Mouse (Mus musculus) hindbrain, embryonic 14.5 days (tissue): ENCODE data around the gene Taf13. TPM values are rescaled to one million over a fixed set of nuclear protein-coding genes. Genes with fewer than 3 reads are reported as not detected.

Experiments
- ATAC-seq: fragments of 200-750 bp; cut with Nextera tagmentation; 2 replicates; pipeline ENCODE4 v1.8.0; 2017; ENCODE audit warnings: moderate number of reproducible peaks, mild to moderate bottlenecking, moderate TSS enrichment, moderate library complexity; ENCODE audit not compliant: low FRiP score
- DNase-seq: peaks from one replicate; pipeline ENCODE4 v3.0.0-alpha.2; 2015; ENCODE audit warnings: low spot score
- H3K27ac ChIP-seq: fragments of 300-500 bp; sonication (generic); 2 replicates; pipeline ENCODE4 v1.5.1; 2014; ENCODE audit warnings: mild to moderate bottlenecking, moderate library complexity
- H3K27me3 ChIP-seq: fragments of 300-500 bp; sonication (generic); 2 replicates; pipeline ENCODE4 v1.6.1; 2014; ENCODE audit warnings: mild to moderate bottlenecking, low read length, mixed read lengths; ENCODE audit not compliant: control insufficient read depth, insufficient read depth
- H3K36me3 ChIP-seq: fragments of 300-500 bp; sonication (generic); replicated peaks from 2 replicates; pipeline ENCODE4 v1.6.1; 2014; ENCODE audit not compliant: control insufficient read depth, insufficient read depth
- H3K4me1 ChIP-seq: fragments of 300-500 bp; sonication (generic); replicated peaks from 2 replicates; pipeline ENCODE4 v1.6.1; 2014; ENCODE audit warnings: antibody characterized with exemption, low read length, mixed read lengths; ENCODE audit not compliant: control insufficient read depth, insufficient read depth
- H3K4me2 ChIP-seq: fragments of 300-500 bp; sonication (generic); replicated peaks from 2 replicates; pipeline ENCODE4 v1.6.1; 2014; ENCODE audit warnings: mild to moderate bottlenecking, moderate library complexity
- H3K4me3 ChIP-seq: fragments of 300-500 bp; sonication (generic); replicated peaks from 2 replicates; pipeline ENCODE4 v1.5.1; 2014; ENCODE audit warnings: mild to moderate bottlenecking, low read length
- H3K9ac ChIP-seq: fragments of 300-500 bp; sonication (generic); 2 replicates; pipeline ENCODE4 v1.6.1; 2014
- H3K9me3 ChIP-seq: fragments of 300-500 bp; sonication (generic); 2 replicates; pipeline ENCODE4 v1.6.1; 2016; ENCODE audit warnings: low read length; ENCODE audit not compliant: control insufficient read depth
- WGBS: fragments of 180-500 bp; shearing (Covaris S2); extraction: QIAGEN DNeasy Blood & Tissue Kit; methylation state at CpG from one replicate; pipeline ENCODE4 v1.1.7; 2014; 5-methylcytosine and 5-hydroxymethylcytosine counted together
- polyA plus RNA-seq: library from polyadenylated mRNA; unstranded; fragments of >200 nt; fragmentation: Nextera tagmentation; extraction: Ambion mirVana; gene quantifications from 2 replicates; pipeline ENCODE4 v1.2.1, GENCODE M21; 2014

Taf13 gene
- polyA plus RNA-seq: 41.0 and 50.6 TPM in 2 replicates

DNA sequence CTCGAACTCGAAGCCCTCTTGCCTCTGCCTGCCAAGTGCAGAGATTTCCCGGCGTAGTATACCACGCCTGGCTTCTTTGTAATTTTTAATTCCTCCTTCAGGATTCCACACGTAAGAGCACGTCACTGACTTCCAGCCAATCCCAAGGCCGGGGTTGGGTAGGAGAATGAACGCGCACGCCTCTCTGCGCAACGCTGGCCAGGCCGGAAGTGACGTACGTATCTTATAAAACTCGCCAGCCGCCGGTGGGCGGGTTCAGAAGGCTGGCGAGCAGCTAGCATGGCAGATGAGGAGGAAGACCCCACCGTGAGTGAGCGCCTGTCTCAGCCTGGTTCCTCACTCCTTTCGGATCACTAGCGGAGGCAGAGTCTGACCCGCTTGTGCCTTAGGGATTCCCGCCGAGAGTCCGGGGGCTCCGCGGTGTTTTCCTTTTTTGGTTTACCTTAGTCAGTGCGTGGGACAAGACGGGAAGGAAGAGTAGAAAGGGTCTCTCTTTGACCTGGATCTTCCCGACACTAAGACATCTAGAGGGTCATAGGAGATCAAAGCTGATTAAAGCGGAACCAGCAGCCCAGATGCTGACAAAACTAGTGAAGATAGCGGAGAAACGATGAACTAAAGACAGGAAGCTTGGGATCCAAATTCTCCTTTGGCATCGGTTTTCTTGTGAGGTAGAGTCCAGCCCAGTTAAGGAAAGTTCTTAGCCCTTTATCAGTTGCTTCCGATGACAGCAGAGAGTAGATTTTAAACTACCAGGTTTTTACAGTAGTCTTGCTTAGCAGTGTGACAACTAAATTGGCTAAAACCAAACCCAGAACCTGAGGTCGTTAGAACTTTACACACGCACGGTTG, at the start of gene Taf13:
Gene Taf13 (plus strand): TSS at position 256 of the 852 bp plus-strand sequence.
- H3K27me3 ChIP-seq: no peaks in the 10 kb centered on the region

DNA sequence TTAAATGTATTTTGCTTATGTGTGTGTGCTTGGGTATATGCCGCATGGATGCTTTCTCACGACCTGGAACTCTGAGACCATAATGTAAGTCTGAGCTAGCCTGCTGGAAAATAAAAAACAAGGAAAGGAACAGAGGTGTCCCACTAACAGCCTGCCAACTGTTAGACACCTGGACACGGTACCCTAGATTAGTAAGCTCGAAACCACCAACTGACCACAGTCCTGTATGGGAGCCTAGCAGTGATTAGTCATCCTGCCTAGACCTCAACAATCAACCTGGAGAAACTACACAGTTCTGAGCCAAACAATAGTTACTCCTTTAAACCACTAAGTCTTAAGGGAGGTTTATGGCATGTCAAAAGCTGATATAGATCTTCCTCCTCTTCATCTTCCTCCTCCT, 48.1 kb upstream of the Taf13 start:
- Histone ChIP-seq H3K36me3 (no peaks in the 10 kb centered on the region), H3K27ac (no peak overlapping the region), H3K4me1 (0 out of 2 replicates have a peak, but pooled peaks cover 3% of the 10 kb centered on the region), H3K9ac (no peak overlapping the region), H3K9me3 (no peaks in the 10 kb centered on the region), H3K4me3 (no peak overlapping the region), H3K4me2 (no peak overlapping the region), H3K27me3 (no peaks in the 10 kb centered on the region)
- DNase-seq (no peak), ATAC-seq (no peak)
- 95% methylated on average over 4 of the region's 4 CpGs for WGBS

More for the DNA sequence above, at the start of gene Taf13:
- Histone ChIP-seq H3K4me1 (peaks cover 20% of the 10 kb centered on the region), H3K4me3 (peak within 1 kb of the TSS; percentile 44), H3K9me3 (no peaks in the 10 kb centered on the region), H3K36me3 (no peaks in the 10 kb centered on the region), H3K4me2 (peak within 1 kb of the TSS; percentile 51), H3K9ac (peak within 1 kb of the TSS; percentile 59), H3K27ac (peak within 1 kb of the TSS; percentile 52)
- DNase-seq: peak; percentile 99
- ATAC-seq: peak; percentile 97
- 2% methylated on average over 42 of the region's 42 CpGs for WGBS

DNA sequence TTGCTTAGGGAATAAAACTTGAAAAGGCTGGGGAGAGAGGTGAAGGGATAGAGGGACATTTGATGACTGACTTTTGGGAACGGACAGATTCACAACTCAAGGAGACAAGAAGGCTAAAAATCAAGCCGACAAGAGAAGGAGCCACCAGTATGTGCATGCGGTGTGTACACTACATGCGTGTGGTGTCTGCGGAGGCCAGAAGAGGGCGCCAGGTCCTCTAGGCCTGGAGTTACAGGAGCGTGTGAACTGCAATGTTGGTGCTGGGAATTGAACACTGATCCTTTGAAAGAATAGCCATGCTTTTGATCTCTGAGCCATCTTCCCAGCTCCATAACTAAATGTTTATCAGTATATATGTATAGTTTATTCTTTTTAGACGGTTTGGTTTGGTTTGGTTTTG, 43.0 kb upstream of the Taf13 start:
- H3K4me3 ChIP-seq: no peak overlapping the region
- H3K27ac ChIP-seq: no peak overlapping the region
- no peaks in the 10 kb centered on the region for H3K27me3 ChIP-seq
- 96% methylated on average over 8 of the region's 8 CpGs for WGBS
- no peaks in the 10 kb centered on the region for H3K36me3 ChIP-seq
- ATAC-seq: no peak
- DNase-seq: no peak
- H3K9me3 ChIP-seq: no peaks in the 10 kb centered on the region
- H3K4me1 ChIP-seq: no peaks in the 10 kb centered on the region
- no peak overlapping the region for H3K4me2 ChIP-seq
- no peak overlapping the region for H3K9ac ChIP-seq

GRCm38 (mm10) chr3:108533114-108533885, 38.2 kb upstream of the Taf13 start:
- Histone ChIP-seq H3K9me3 (no peaks in the 10 kb centered on the region), H3K4me2 (no peak overlapping the region), H3K4me3 (no peak overlapping the region), H3K27me3 (no peaks in the 10 kb centered on the region), H3K27ac (no peak overlapping the region), H3K4me1 (peaks cover 6% of the 10 kb centered on the region; the same call in 1 of the 2 replicates), H3K9ac (no peak overlapping the region), H3K36me3 (no peaks in the 10 kb centered on the region)
- no peak for ATAC-seq
- no peak for DNase-seq
- 76% methylated on average over 9 of the region's 9 CpGs for WGBS

- no peak within 1 kb of the TSS for H3K27ac ChIP-seq
- ATAC-seq: no peak
Measured at GRCm38 (mm10) chr3:108533951-108534350, 37.5 kb upstream of the Taf13 start, which contains the start of gene 1700013F07Rik. TSS of gene 1700013F07Rik (plus strand) at chr3:108534150.

DNA sequence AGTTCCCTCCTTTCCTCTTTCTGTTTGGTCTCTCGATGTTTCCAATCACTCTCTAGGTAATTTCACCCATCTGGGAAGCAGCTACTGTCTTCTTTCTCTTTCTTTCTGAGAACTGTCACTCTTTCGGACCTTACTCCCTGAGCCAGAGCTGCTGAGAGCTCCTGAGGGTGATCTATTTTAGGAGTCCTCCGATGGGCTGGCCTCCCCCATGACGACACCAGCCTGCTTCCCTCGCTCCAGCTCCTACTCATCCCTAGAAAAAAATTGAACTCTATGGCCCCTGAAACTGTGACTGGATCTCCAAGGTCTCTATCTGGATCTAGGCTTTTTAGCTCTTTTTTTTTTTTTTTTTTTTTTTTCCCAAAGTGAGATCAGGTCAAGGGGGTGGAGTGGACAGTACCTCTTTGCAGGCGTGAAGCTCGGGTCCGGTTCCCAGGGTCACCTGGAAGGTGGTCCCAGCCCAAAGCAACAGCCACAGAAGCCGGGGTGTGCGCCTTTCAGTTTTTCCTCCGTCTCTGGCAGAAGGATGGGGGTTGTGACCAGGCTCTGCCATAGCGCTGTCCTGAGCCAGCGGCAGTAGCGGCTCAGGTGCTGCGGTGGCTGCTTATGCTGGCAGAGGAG, 35.5 kb upstream of the Taf13 start:
- WGBS: 4% methylated on average over 15 of the region's 15 CpGs
- ATAC-seq: no peak
- H3K27me3 ChIP-seq: no peaks in the 10 kb centered on the region

More at GRCm38 (mm10) chr3:108533951-108534350, 37.5 kb upstream of the Taf13 start, which contains the start of gene 1700013F07Rik:
- Histone ChIP-seq H3K27me3 (no peaks in the 10 kb centered on the region), H3K9me3 (no peaks in the 10 kb centered on the region), H3K4me1 (peaks cover 6% of the 10 kb centered on the region; the same call in 1 of the 2 replicates), H3K4me3 (no peak within 1 kb of the TSS), H3K36me3 (no peaks in the 10 kb centered on the region), H3K4me2 (no peak within 1 kb of the TSS), H3K9ac (no peak within 1 kb of the TSS)
- DNase-seq: no peak
- WGBS: 85% methylated on average over 6 of the region's 6 CpGs

GRCm38 (mm10) chr3:108536517-108537260, 34.8 kb upstream of the Taf13 start, which contains the start of gene 5330417C22Rik:
TSS of gene 5330417C22Rik (minus strand) at chr3:108536536.
- Histone ChIP-seq H3K27me3 (no peaks in the 10 kb centered on the region), H3K27ac (peak within 1 kb of the TSS; percentile 75), H3K36me3 (no peaks in the 10 kb centered on the region), H3K9ac (peak within 1 kb of the TSS; percentile 51), H3K4me1 (peaks cover 6% of the 10 kb centered on the region; the same call in 1 of the 2 replicates), H3K4me2 (peak within 1 kb of the TSS; percentile 70), H3K4me3 (peak within 1 kb of the TSS; percentile 36), H3K9me3 (no peaks in the 10 kb centered on the region)
- 1% methylated on average over 35 of the region's 35 CpGs for WGBS
- DNase-seq (peak; percentile 79), ATAC-seq (peak; percentile 97)

More for the DNA sequence above, 35.5 kb upstream of the Taf13 start:
- Histone ChIP-seq H3K9me3 (no peaks in the 10 kb centered on the region), H3K4me2 (peak overlapping the region; percentile 70), H3K9ac (peak overlapping the region; percentile 35), H3K4me1 (peaks cover 6% of the 10 kb centered on the region; the same call in 1 of the 2 replicates), H3K27ac (peak overlapping the region; percentile 75), H3K4me3 (peak overlapping the region; percentile 36), H3K36me3 (no peaks in the 10 kb centered on the region)
- no peak for DNase-seq

DNA sequence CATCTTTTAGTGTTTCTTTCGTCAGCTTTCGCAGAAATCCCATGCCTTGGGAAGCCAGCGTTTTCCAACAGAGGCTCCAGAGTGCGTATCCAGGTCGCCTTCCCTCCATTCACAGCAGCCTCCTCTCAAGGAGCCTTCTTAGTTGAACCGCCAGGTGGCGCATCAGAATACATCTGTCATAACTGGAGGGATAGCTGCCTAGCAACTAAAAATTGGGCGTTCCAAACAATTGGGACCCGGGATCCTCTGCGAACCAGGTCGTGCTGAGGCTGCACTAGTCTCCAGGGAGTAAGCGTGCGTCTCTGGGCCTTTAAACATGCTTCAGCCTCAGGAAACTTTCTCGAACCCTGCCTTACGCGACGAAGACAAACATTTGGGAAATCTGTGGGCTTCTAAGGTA, 34.2 kb upstream of the Taf13 start:
- ATAC-seq: peak; percentile 47; the same call in 1 of the 2 replicates

More for the DNA sequence above, 34.2 kb upstream of the Taf13 start:
- DNase-seq: peak; percentile 89
- Histone ChIP-seq H3K9me3 (no peaks in the 10 kb centered on the region), H3K27ac (peak overlapping the region; percentile 66), H3K4me3 (peak overlapping the region; percentile 25), H3K4me1 (peaks cover 6% of the 10 kb centered on the region; the same call in 1 of the 2 replicates), H3K4me2 (peak overlapping the region; percentile 70), H3K27me3 (no peaks in the 10 kb centered on the region), H3K36me3 (no peaks in the 10 kb centered on the region), H3K9ac (peak overlapping the region; percentile 51)
- 6% methylated on average over 17 of the region's 17 CpGs for WGBS
